Mouse (Mus musculus) adrenal gland, postnatal 0 days (tissue): Measurements from ENCODE around the gene Elf2. TPM values are rescaled to one million over a fixed set of nuclear protein-coding genes. Genes with fewer than 3 reads are reported as not detected.

ENCODE experiments used
- microRNA-seq: library from miRNA; unstranded; fragments of <30 nt; microRNA quantifications from one replicate; pipeline ENCODE4, GENCODE M21; 2016; ENCODE audit warnings: borderline replicate concordance; ENCODE audit not compliant: insufficient number of aligned reads
- polyA plus RNA-seq: library from polyadenylated mRNA; unstranded; fragments of >200 nt; fragmentation: Nextera tagmentation; extraction: Ambion mirVana; gene quantifications from 2 replicates; pipeline ENCODE4 v1.2.1, GENCODE M21; 2015

The Elf2 gene
- polyA plus RNA-seq: 38.3 and 55.2 TPM in 2 replicates

GRCm38 (mm10) chr3:51340552-51341267, at the start of gene Elf2:
TSS of gene Elf2 (minus strand) at chr3:51340663.

GRCm38 (mm10) chr3:51224363-51225225, 115.9 kb downstream of the Elf2 start, which contains the start of gene Noct:
TSS of gene Noct (plus strand) at chr3:51224447.

Small RNA genes within 50 kb of the gene (microRNA-seq; reads per million reads assigned to microRNA genes)
- gene Gm24282: not detected

Other genes starting within 250 kb of the Elf2 start
- 3.6 and 5.6 TPM in 2 replicates for gene Noct, start 116.2 kb downstream of the Elf2 start, polyA plus RNA-seq
- 477 and 1,268 TPM in 2 replicates for gene Mgarp, start 56.1 kb upstream of the Elf2 start, polyA plus RNA-seq
- gene Ndufc1, start 68.3 kb upstream of the Elf2 start, polyA plus RNA-seq: 1,570 and 1,962 TPM in 2 replicates
- 16.8 and 27.7 TPM in 2 replicates for gene Naa15, start 74.5 kb upstream of the Elf2 start, polyA plus RNA-seq
- 17.7 and 17.8 TPM in 2 replicates for gene Rab33b, start 143.3 kb upstream of the Elf2 start, polyA plus RNA-seq
- gene Setd7, start 220.2 kb upstream of the Elf2 start, polyA plus RNA-seq: 2.3 and 2.7 TPM in 2 replicates